Mouse (Mus musculus): ENCODE results near the gene Trabd2b.

The Trabd2b gene

GRCm38 (mm10) chr4:114601201-114602009, 194.9 kb downstream of the Trabd2b start:
- DNase-seq (ENCODE audit: low spot score in 2 of 2) = no peak

- no peak for DNase-seq (ENCODE audit: low spot score in 2 of 2)
Measured at GRCm38 (mm10) chr4:114605670-114606069, 199.1 kb downstream of the Trabd2b start.

- DNase-seq (ENCODE audit: low spot score in 2 of 2) = no peak
Measured at GRCm38 (mm10) chr4:114607873-114608272, 201.3 kb downstream of the Trabd2b start.

GRCm38 (mm10) chr4:114609297-114609696, 202.8 kb downstream of the Trabd2b start:
- DNase-seq (ENCODE audit: low spot score in 2 of 2) = no peak

- DNase-seq (ENCODE audit: low spot score in 2 of 2) = no peak
Measured at GRCm38 (mm10) chr4:114611166-114611929, 204.8 kb downstream of the Trabd2b start.

- DNase-seq (ENCODE audit: low spot score in 2 of 2) = no peak
Measured at GRCm38 (mm10) chr4:114612032-114612431, 205.5 kb downstream of the Trabd2b start.

- no peak for DNase-seq (ENCODE audit: low spot score in 2 of 2)
Measured at GRCm38 (mm10) chr4:114612827-114613226, 206.3 kb downstream of the Trabd2b start.

- DNase-seq (ENCODE audit: low spot score in 2 of 2) = no peak
Measured at GRCm38 (mm10) chr4:114614086-114614485, 207.6 kb downstream of the Trabd2b start.

GRCm38 (mm10) chr4:114615765-114616164, 209.2 kb downstream of the Trabd2b start:
- no peak for DNase-seq (ENCODE audit: low spot score in 2 of 2)

GRCm38 (mm10) chr4:114622929-114623328, 216.4 kb downstream of the Trabd2b start:
- DNase-seq (ENCODE audit: low spot score in 2 of 2) = no peak

GRCm38 (mm10) chr4:114624114-114624910, 217.8 kb downstream of the Trabd2b start:
- no peak for DNase-seq (ENCODE audit: low spot score in 2 of 2)

GRCm38 (mm10) chr4:114625357-114625756, 218.8 kb downstream of the Trabd2b start:
- DNase-seq (ENCODE audit: low spot score in 2 of 2) = no peak

GRCm38 (mm10) chr4:114625920-114626319, 219.4 kb downstream of the Trabd2b start:
- no peak for DNase-seq (ENCODE audit: low spot score in 2 of 2)

GRCm38 (mm10) chr4:114627674-114628293, 221.3 kb downstream of the Trabd2b start:
- DNase-seq (ENCODE audit: low spot score in 2 of 2) = no peak

GRCm38 (mm10) chr4:114635889-114636288, 229.4 kb downstream of the Trabd2b start:
- DNase-seq (ENCODE audit: low spot score in 2 of 2) = no peak

GRCm38 (mm10) chr4:114636324-114636723, 229.8 kb downstream of the Trabd2b start:
- no peak for DNase-seq (ENCODE audit: low spot score in 2 of 2)

GRCm38 (mm10) chr4:114637120-114637519, 230.6 kb downstream of the Trabd2b start:
- no peak for DNase-seq (ENCODE audit: low spot score in 2 of 2)

- DNase-seq (ENCODE audit: low spot score in 2 of 2) = no peak
Measured at GRCm38 (mm10) chr4:114642469-114642868, 235.9 kb downstream of the Trabd2b start.

GRCm38 (mm10) chr4:114643679-114644208, 237.2 kb downstream of the Trabd2b start:
- DNase-seq (ENCODE audit: low spot score in 2 of 2) = no peak

GRCm38 (mm10) chr4:114645341-114645740, 238.8 kb downstream of the Trabd2b start:
- no peak for DNase-seq (ENCODE audit: low spot score in 2 of 2)
